Mouse (Mus musculus) spleen, postnatal 4 days (tissue): ENCODE data around the gene Csf3.

Experiments used
- DNase-seq, 2 experiments: peaks; one replicate each; pipeline ENCODE4 v3.0.0; 2022; ENCODE audit warnings: low spot score in 2 of 2

The Csf3 gene

GRCm38 (mm10) chr11:98747804-98748505 is 46.9 kb downstream of the Csf3 start:
- DNase-seq = peak in 1 of 2 experiments; percentile 60

- peak in 1 of 2 experiments; percentile 63 for DNase-seq
Measured at GRCm38 (mm10) chr11:98748506-98749416, 47.7 kb downstream of the Csf3 start.

- peak in 1 of 2 experiments; percentile 63 for DNase-seq
Measured at GRCm38 (mm10) chr11:98749716-98750115, 48.7 kb downstream of the Csf3 start.

GRCm38 (mm10) chr11:98750351-98751201 is 49.5 kb downstream of the Csf3 start:
- peak in 1 of 2 experiments; percentile 79 for DNase-seq

- DNase-seq = peak in 1 of 2 experiments; percentile 68
Measured at GRCm38 (mm10) chr11:98751221-98751782, 50.2 kb downstream of the Csf3 start.

GRCm38 (mm10) chr11:98752562-98753140 is 51.6 kb downstream of the Csf3 start:
- DNase-seq = peak in 1 of 2 experiments; percentile 55
